Mouse (Mus musculus): ENCODE measurements around the gene Rhot1. TPM values are rescaled to one million over a fixed set of nuclear protein-coding genes. Genes with fewer than 3 reads are reported as not detected.
"Not testable (repeated sequence)": the region's sequence is repeated elsewhere in the genome, so short reads cannot be mapped to it uniquely, and the experiment has no call there.

The Rhot1 gene
- polyA plus RNA-seq, 1 experiment = 59.2 TPM

- H3K27ac ChIP-seq (ENCODE audit: insufficient read depth, low read length) = peak within 1 kb of the TSS; percentile 90
- peak; percentile 72; the same call in 1 of the 2 replicates for TF ChIP-seq POLR2A (IDR thresholded peaks at IDR 0.05; ENCODE audit: borderline replicate concordance, insufficient read depth, low read length)
- no peak for TF ChIP-seq CTCF (IDR thresholded peaks at IDR 0.05; ENCODE audit: borderline replicate concordance, insufficient read depth, low read depth, low read length)
- DNase-seq = peak; percentile 89 to 91
- peak within 1 kb of the TSS; percentile 75 for H3K4me3 ChIP-seq (replicated peaks; ENCODE audit: insufficient read depth, low read depth, low read length)
- WGBS = under 1% methylated on average over 33 of the region's 33 CpGs
- no peaks in the 10 kb centered on the region for H3K27me3 ChIP-seq (ENCODE audit: control insufficient read depth, insufficient read depth, low read length)
- H3K4me1 ChIP-seq (ENCODE audit: control insufficient read depth, insufficient read depth, low read length) = no peaks in the 10 kb centered on the region
Measured at GRCm38 (mm10) chr11:80183705-80184255, 25.0 kb upstream of the Rhot1 start, which contains the start of gene Rnf135. Gene Rnf135 (plus strand): TSS chr11:80183851.

GRCm38 (mm10) chr11:80184531-80185071, 24.2 kb upstream of the Rhot1 start:
- no peak overlapping the region for H3K27ac ChIP-seq (ENCODE audit: insufficient read depth, low read length)
- no peak for TF ChIP-seq CTCF (IDR thresholded peaks at IDR 0.05; ENCODE audit: borderline replicate concordance, insufficient read depth, low read depth, low read length)
- no peak for TF ChIP-seq POLR2A (IDR thresholded peaks at IDR 0.05; ENCODE audit: borderline replicate concordance, insufficient read depth, low read length)
- 78% methylated on average over 6 of the region's 6 CpGs for WGBS
- no peak overlapping the region for H3K4me3 ChIP-seq (replicated peaks; ENCODE audit: insufficient read depth, low read depth, low read length)
- DNase-seq = no peak
- H3K4me1 ChIP-seq (ENCODE audit: control insufficient read depth, insufficient read depth, low read length) = no peaks in the 10 kb centered on the region
- H3K27me3 ChIP-seq (ENCODE audit: control insufficient read depth, insufficient read depth, low read length) = no peaks in the 10 kb centered on the region

- DNase-seq; H3K4me3 ChIP-seq (replicated peaks; ENCODE audit: insufficient read depth, low read depth, low read length); H3K4me1 ChIP-seq (ENCODE audit: control insufficient read depth, insufficient read depth, low read length); H3K27me3 ChIP-seq (ENCODE audit: control insufficient read depth, insufficient read depth, low read length): not testable (repeated sequence)
- 59% methylated on average over 5 of the region's 5 CpGs for WGBS
- 0 out of 2 replicates have a peak overlapping the region, but pooled peaks have one; percentile 21 for H3K27ac ChIP-seq (ENCODE audit: insufficient read depth, low read length)
Measured at GRCm38 (mm10) chr11:80185441-80185976, 23.3 kb upstream of the Rhot1 start.

GRCm38 (mm10) chr11:80190280-80190679, 18.5 kb upstream of the Rhot1 start:
- H3K27ac ChIP-seq (ENCODE audit: insufficient read depth, low read length) = no peak overlapping the region
- no peaks in the 10 kb centered on the region for H3K27me3 ChIP-seq (ENCODE audit: control insufficient read depth, insufficient read depth, low read length)
- WGBS = 82% methylated on average over 4 of the region's 4 CpGs
- H3K4me1 ChIP-seq (ENCODE audit: control insufficient read depth, insufficient read depth, low read length) = no peaks in the 10 kb centered on the region
- H3K4me3 ChIP-seq (replicated peaks; ENCODE audit: insufficient read depth, low read depth, low read length) = no peak overlapping the region
- no peak for DNase-seq
- TF ChIP-seq POLR2A (IDR thresholded peaks at IDR 0.05; ENCODE audit: borderline replicate concordance, insufficient read depth, low read length) (no peak), CTCF (IDR thresholded peaks at IDR 0.05; ENCODE audit: borderline replicate concordance, insufficient read depth, low read depth, low read length) (no peak)

- Histone ChIP-seq H3K4me1 (ENCODE audit: control insufficient read depth, insufficient read depth, low read length) (no peaks in the 10 kb centered on the region), H3K4me3 (replicated peaks; ENCODE audit: insufficient read depth, low read depth, low read length) (no peak overlapping the region), H3K27me3 (ENCODE audit: control insufficient read depth, insufficient read depth, low read length) (no peaks in the 10 kb centered on the region), H3K27ac (ENCODE audit: insufficient read depth, low read length) (no peak overlapping the region)
- no peak for TF ChIP-seq CTCF (IDR thresholded peaks at IDR 0.05; ENCODE audit: borderline replicate concordance, insufficient read depth, low read depth, low read length)
- TF ChIP-seq POLR2A (IDR thresholded peaks at IDR 0.05; ENCODE audit: borderline replicate concordance, insufficient read depth, low read length) = no peak
- no peak for DNase-seq
- WGBS = 72% methylated on average over 4 of the region's 4 CpGs
Measured at GRCm38 (mm10) chr11:80193827-80194226, 15.0 kb upstream of the Rhot1 start.

GRCm38 (mm10) chr11:80196351-80196750, 12.5 kb upstream of the Rhot1 start:
- H3K27ac ChIP-seq (ENCODE audit: insufficient read depth, low read length) = no peak overlapping the region
- no peaks in the 10 kb centered on the region for H3K27me3 ChIP-seq (ENCODE audit: control insufficient read depth, insufficient read depth, low read length)
- 85% methylated on average over 7 of the region's 7 CpGs for WGBS
- TF ChIP-seq POLR2A (IDR thresholded peaks at IDR 0.05; ENCODE audit: borderline replicate concordance, insufficient read depth, low read length) = no peak
- no peak for TF ChIP-seq CTCF (IDR thresholded peaks at IDR 0.05; ENCODE audit: borderline replicate concordance, insufficient read depth, low read depth, low read length)
- no peak overlapping the region for H3K4me3 ChIP-seq (replicated peaks; ENCODE audit: insufficient read depth, low read depth, low read length)
- no peak for DNase-seq
- H3K4me1 ChIP-seq (ENCODE audit: control insufficient read depth, insufficient read depth, low read length) = no peaks in the 10 kb centered on the region

- no peak overlapping the region for H3K27ac ChIP-seq (ENCODE audit: insufficient read depth, low read length)
- no peak for DNase-seq
- TF ChIP-seq CTCF (IDR thresholded peaks at IDR 0.05; ENCODE audit: borderline replicate concordance, insufficient read depth, low read depth, low read length) (no peak), POLR2A (IDR thresholded peaks at IDR 0.05; ENCODE audit: borderline replicate concordance, insufficient read depth, low read length) (no peak)
- H3K4me1 ChIP-seq (ENCODE audit: control insufficient read depth, insufficient read depth, low read length) = no peaks in the 10 kb centered on the region
- H3K27me3 ChIP-seq (ENCODE audit: control insufficient read depth, insufficient read depth, low read length) = no peaks in the 10 kb centered on the region
- no peak overlapping the region for H3K4me3 ChIP-seq (replicated peaks; ENCODE audit: insufficient read depth, low read depth, low read length)
- WGBS = 96% methylated on average over 3 of the region's 3 CpGs
Measured at GRCm38 (mm10) chr11:80199316-80199715, 9.5 kb upstream of the Rhot1 start.

- TF ChIP-seq CTCF (IDR thresholded peaks at IDR 0.05; ENCODE audit: borderline replicate concordance, insufficient read depth, low read depth, low read length) (no peak), POLR2A (IDR thresholded peaks at IDR 0.05; ENCODE audit: borderline replicate concordance, insufficient read depth, low read length) (no peak)
- no peak overlapping the region for H3K4me3 ChIP-seq (replicated peaks; ENCODE audit: insufficient read depth, low read depth, low read length)
- H3K4me1 ChIP-seq (ENCODE audit: control insufficient read depth, insufficient read depth, low read length) = no peaks in the 10 kb centered on the region
- no peaks in the 10 kb centered on the region for H3K27me3 ChIP-seq (ENCODE audit: control insufficient read depth, insufficient read depth, low read length)
- 97% methylated on average over 2 of the region's 2 CpGs for WGBS
- H3K27ac ChIP-seq (ENCODE audit: insufficient read depth, low read length) = no peak overlapping the region
- no peak for DNase-seq
Measured at GRCm38 (mm10) chr11:80199773-80200172, 9.0 kb upstream of the Rhot1 start.
